Mouse (Mus musculus) bone marrow macrophage, adult 2 months (primary cell): Measurements from ENCODE around the gene Gata3.

ENCODE experiments used
- CTCF ChIP-seq: IDR thresholded peaks from 2 replicates; pipeline ENCODE4 v1.5.1; 2012; ENCODE audit warnings: low read depth, mild to moderate bottlenecking, low read length, moderate library complexity
- POLR2A ChIP-seq: IDR thresholded peaks from 2 replicates; pipeline ENCODE4 v1.6.1; 2012; ENCODE audit warnings: mild to moderate bottlenecking, low read depth, low read length, borderline replicate concordance

DNA sequence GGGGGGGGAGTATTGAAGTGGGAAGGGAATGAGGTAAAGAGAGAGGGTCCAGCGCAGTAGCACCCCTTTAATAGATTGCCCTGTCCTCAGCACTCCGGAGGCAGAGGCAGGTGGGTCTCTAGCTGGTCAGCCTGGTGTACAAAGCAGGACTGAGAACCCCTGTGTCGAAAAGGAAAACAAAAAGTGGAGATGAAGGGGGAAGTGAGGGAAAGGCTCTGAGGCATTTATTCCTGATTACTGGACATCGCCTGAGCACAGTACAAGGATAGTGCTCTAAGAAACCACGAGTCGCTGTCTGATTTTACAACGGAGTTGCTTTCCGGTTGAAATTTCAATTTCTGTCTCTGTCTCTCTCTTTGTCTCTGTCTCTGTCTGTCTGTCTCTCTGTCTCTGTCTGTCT is 417 bp upstream of the Gata3 start:
- TF ChIP-seq CTCF = no peak
- no peak for TF ChIP-seq POLR2A
